Mouse (Mus musculus) splenic B cell, adult 2 months (primary cell): ENCODE measurements around the gene Prrt1.

Experiments used
- DNase-seq: peaks from one replicate; pipeline ENCODE4 v3.0.0-alpha.2; 2011; ENCODE audit warnings: low read depth, low spot score
- H3K27me3 ChIP-seq: 2 replicates; pipeline ENCODE4 v1.6.1; 2012; ENCODE audit warnings: mild to moderate bottlenecking, low read length, moderate library complexity, mixed read lengths; ENCODE audit not compliant: control insufficient read depth, poor library complexity, insufficient read depth, severe bottlenecking
- H3K36me3 ChIP-seq: 2 replicates; pipeline ENCODE4 v1.6.1; 2012; ENCODE audit warnings: mild to moderate bottlenecking, low read length, moderate library complexity, mixed read lengths; ENCODE audit not compliant: control insufficient read depth, poor library complexity, insufficient read depth, severe bottlenecking

Gene Prrt1

GRCm38 (mm10) chr17:34627943-34628643 is 1.2 kb upstream of the Prrt1 start, which contains the start of gene Ppt2:
Gene Ppt2 (minus strand): TSS chr17:34628510.
- Histone ChIP-seq H3K36me3 (no peaks in the 10 kb centered on the region), H3K27me3 (no peaks in the 10 kb centered on the region; the same call in 1 of the 2 replicates)
- no peak for DNase-seq

GRCm38 (mm10) chr17:34628644-34628967 is 727 bp upstream of the Prrt1 start:
- no peak for DNase-seq
- no peaks in the 10 kb centered on the region for H3K36me3 ChIP-seq
- no peaks in the 10 kb centered on the region; the same call in 1 of the 2 replicates for H3K27me3 ChIP-seq

GRCm38 (mm10) chr17:34629796-34630603 is 667 bp downstream of the Prrt1 start:
- peak; percentile 47 for DNase-seq
- Histone ChIP-seq H3K27me3 (no peaks in the 10 kb centered on the region; the same call in 1 of the 2 replicates), H3K36me3 (no peaks in the 10 kb centered on the region)

GRCm38 (mm10) chr17:34630761-34631301 is 1.5 kb downstream of the Prrt1 start:
- Histone ChIP-seq H3K36me3 (no peaks in the 10 kb centered on the region), H3K27me3 (no peaks in the 10 kb centered on the region; the same call in 1 of the 2 replicates)
- peak; percentile 35 for DNase-seq

- Histone ChIP-seq H3K27me3 (no peaks in the 10 kb centered on the region; the same call in 1 of the 2 replicates), H3K36me3 (no peaks in the 10 kb centered on the region)
- DNase-seq: no peak
These were observed 2.3 kb downstream of the Prrt1 start for GRCm38 (mm10) chr17:34631647-34632046.

- DNase-seq: peak; percentile 61
- H3K27me3 ChIP-seq: no peaks in the 10 kb centered on the region; the same call in 1 of the 2 replicates
- no peaks in the 10 kb centered on the region for H3K36me3 ChIP-seq
These were observed 2.9 kb downstream of the Prrt1 start for GRCm38 (mm10) chr17:34632261-34632691.

GRCm38 (mm10) chr17:34635671-34636070 is 6.3 kb downstream of the Prrt1 start:
- no peak for DNase-seq
- Histone ChIP-seq H3K36me3 (no peaks in the 10 kb centered on the region), H3K27me3 (no peaks in the 10 kb centered on the region; the same call in 1 of the 2 replicates)

GRCm38 (mm10) chr17:34637459-34637858 is 8.1 kb downstream of the Prrt1 start:
- Histone ChIP-seq H3K36me3 (no peaks in the 10 kb centered on the region), H3K27me3 (no peaks in the 10 kb centered on the region)
- no peak for DNase-seq

- H3K27me3 ChIP-seq: no peaks in the 10 kb centered on the region
- H3K36me3 ChIP-seq: no peaks in the 10 kb centered on the region
- no peak for DNase-seq
These were observed 10.3 kb downstream of the Prrt1 start for GRCm38 (mm10) chr17:34639461-34640255.

- Histone ChIP-seq H3K36me3 (no peaks in the 10 kb centered on the region), H3K27me3 (no peaks in the 10 kb centered on the region)
- no peak for DNase-seq
These were observed 11.7 kb downstream of the Prrt1 start for GRCm38 (mm10) chr17:34640778-34641601.

GRCm38 (mm10) chr17:34641945-34642344 is 12.6 kb downstream of the Prrt1 start:
- DNase-seq: no peak
- Histone ChIP-seq H3K36me3 (no peaks in the 10 kb centered on the region), H3K27me3 (no peaks in the 10 kb centered on the region)

- Histone ChIP-seq H3K36me3 (no peaks in the 10 kb centered on the region), H3K27me3 (no peaks in the 10 kb centered on the region)
- DNase-seq: no peak
These were observed 14.0 kb downstream of the Prrt1 start for GRCm38 (mm10) chr17:34643379-34643778.

GRCm38 (mm10) chr17:34643944-34644343 is 14.6 kb downstream of the Prrt1 start:
- no peak for DNase-seq
- no peaks in the 10 kb centered on the region for H3K27me3 ChIP-seq
- H3K36me3 ChIP-seq: no peaks in the 10 kb centered on the region

- no peaks in the 10 kb centered on the region for H3K36me3 ChIP-seq
- H3K27me3 ChIP-seq: no peaks in the 10 kb centered on the region
- DNase-seq: peak; percentile 97
These were observed 15.3 kb downstream of the Prrt1 start, which contains the start of gene Fkbpl for GRCm38 (mm10) chr17:34644608-34645007. Gene Fkbpl (plus strand): TSS chr17:34644764.
